Mouse (Mus musculus) liver, embryonic 15.5 days (tissue): ENCODE results near the gene D330020A13Rik. TPM values are rescaled to one million over a fixed set of nuclear protein-coding genes. Genes with fewer than 3 reads are reported as not detected.
"Not testable (repeated sequence)": the region's sequence is repeated elsewhere in the genome, so short reads cannot be mapped to it uniquely, and the experiment has no call there.

Experiments
- ATAC-seq: fragments of 200-750 bp; cut with Nextera tagmentation; 2 replicates; pipeline ENCODE4 v1.8.0; 2017; ENCODE audit warnings: moderate number of reproducible peaks, mild to moderate bottlenecking, moderate library complexity; ENCODE audit not compliant: insufficient read depth
- H3K27ac ChIP-seq: fragments of 300-500 bp; sonication (generic); replicated peaks from 2 replicates; pipeline ENCODE4 v1.5.1; 2015; ENCODE audit warnings: mild to moderate bottlenecking, inconsistent platforms
- H3K27me3 ChIP-seq: fragments of 300-500 bp; sonication (generic); 2 replicates; pipeline ENCODE4 v1.6.1; 2015; ENCODE audit warnings: mild to moderate bottlenecking, inconsistent platforms
- H3K36me3 ChIP-seq: fragments of 300-500 bp; sonication (generic); replicated peaks from 2 replicates; pipeline ENCODE4 v1.6.1; 2015; ENCODE audit warnings: moderate library complexity, mild to moderate bottlenecking, inconsistent platforms
- H3K4me1 ChIP-seq: fragments of 300-500 bp; sonication (generic); replicated peaks from 2 replicates; pipeline ENCODE4 v1.6.1; 2015; ENCODE audit warnings: inconsistent platforms
- H3K4me2 ChIP-seq: fragments of 300-500 bp; sonication (generic); 2 replicates; pipeline ENCODE4 v1.6.1; 2015; ENCODE audit warnings: moderate library complexity, mild to moderate bottlenecking, inconsistent platforms
- H3K4me3 ChIP-seq: fragments of 300-500 bp; sonication (generic); replicated peaks from 2 replicates; pipeline ENCODE4 v1.5.1; 2015; ENCODE audit warnings: mild to moderate bottlenecking, inconsistent platforms
- H3K9ac ChIP-seq: fragments of 300-500 bp; sonication (generic); 2 replicates; pipeline ENCODE4 v1.6.1; 2015; ENCODE audit warnings: moderate library complexity, mild to moderate bottlenecking, inconsistent platforms
- H3K9me3 ChIP-seq: fragments of 300-500 bp; sonication (generic); replicated peaks from 2 replicates; pipeline ENCODE4 v1.6.1; 2016; ENCODE audit warnings: inconsistent platforms
- WGBS: fragments of 180-500 bp; shearing (Covaris S2); methylation state at CpG from one replicate; pipeline ENCODE4 v1.1.7; 2015; ENCODE audit warnings: mixed read lengths; ENCODE audit not compliant: insufficient replicate concordance; 5-methylcytosine and 5-hydroxymethylcytosine counted together
- polyA plus RNA-seq: library from polyadenylated mRNA; unstranded; fragments of >200 nt; fragmentation: Nextera tagmentation; extraction: Ambion mirVana; gene quantifications from 2 replicates; pipeline ENCODE4 v1.2.1, GENCODE M21; 2015

D330020A13Rik gene
- polyA plus RNA-seq, 1 experiment from 2014 or later, result not detected

- no peak for ATAC-seq
- 62% methylated on average over 7 of the region's 7 CpGs for WGBS
- H3K27me3 ChIP-seq, result no peaks in the 10 kb centered on the region; the same call in none of the 2 replicates
- no peak overlapping the region for H3K4me2 ChIP-seq
- no peaks in the 10 kb centered on the region for H3K4me1 ChIP-seq
- H3K4me3 ChIP-seq, result no peak overlapping the region
- H3K27ac ChIP-seq, result no peak overlapping the region
- no peak overlapping the region for H3K9ac ChIP-seq
- H3K36me3 ChIP-seq, result no peaks in the 10 kb centered on the region
- no peaks in the 10 kb centered on the region for H3K9me3 ChIP-seq
Observed at GRCm38 (mm10) chr6:120263608-120264007, 30.6 kb upstream of the D330020A13Rik start.

DNA sequence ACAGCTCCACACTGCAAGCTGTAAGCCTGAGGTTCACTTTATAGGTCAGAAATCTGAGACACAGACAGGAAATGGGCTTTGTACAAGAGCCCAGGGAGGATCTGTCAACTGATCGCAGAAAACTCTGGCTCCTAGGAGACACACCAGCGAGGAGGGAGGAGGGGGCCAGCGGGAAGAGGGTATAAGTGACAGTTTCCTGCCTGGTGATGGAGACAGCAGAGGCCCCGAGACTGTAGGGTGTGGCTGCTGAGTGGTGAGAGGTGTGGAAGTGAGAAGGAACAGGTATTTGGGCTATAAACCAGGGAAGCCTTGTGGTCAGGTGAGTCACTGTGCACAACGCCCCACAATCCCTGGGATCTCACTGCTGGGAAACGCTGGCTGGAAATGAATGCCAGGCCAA, 30.0 kb upstream of the D330020A13Rik start:
- no peak for ATAC-seq
- H3K4me2 ChIP-seq, result no peak overlapping the region
- H3K4me3 ChIP-seq, result no peak overlapping the region
- no peak overlapping the region for H3K9ac ChIP-seq
- no peaks in the 10 kb centered on the region for H3K4me1 ChIP-seq
- H3K9me3 ChIP-seq, result no peaks in the 10 kb centered on the region
- H3K27me3 ChIP-seq, result no peaks in the 10 kb centered on the region; the same call in none of the 2 replicates
- no peak overlapping the region for H3K27ac ChIP-seq
- H3K36me3 ChIP-seq, result no peaks in the 10 kb centered on the region
- 26% methylated on average over 6 of the region's 6 CpGs for WGBS

DNA sequence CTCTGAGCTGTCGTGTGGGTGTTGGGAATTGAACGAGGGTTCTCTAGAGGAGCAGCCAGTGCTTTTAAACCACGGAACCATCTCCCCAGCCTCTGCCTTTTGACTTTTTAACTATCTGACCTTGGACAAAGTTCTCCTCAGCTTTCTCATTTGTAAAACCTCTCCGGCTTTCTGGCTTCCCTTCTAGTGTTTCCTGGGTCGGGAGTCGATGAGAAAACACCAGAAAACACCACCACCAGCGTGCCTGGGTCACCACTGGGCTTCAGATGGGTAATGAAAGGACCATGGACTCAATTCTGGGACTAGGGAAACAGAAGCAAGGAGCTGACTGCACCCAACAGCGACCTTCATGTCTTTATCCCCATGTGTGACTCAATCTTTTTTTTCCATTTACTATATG, 20.0 kb upstream of the D330020A13Rik start:
- Histone ChIP-seq H3K9me3 (no peaks in the 10 kb centered on the region), H3K27ac (no peak overlapping the region), H3K4me2 (no peak overlapping the region), H3K9ac (no peak overlapping the region), H3K4me1 (no peaks in the 10 kb centered on the region), H3K36me3 (no peaks in the 10 kb centered on the region), H3K27me3 (peaks cover 4% of the 10 kb centered on the region; the same call in 1 of the 2 replicates), H3K4me3 (no peak overlapping the region)
- 50% methylated on average over 8 of the region's 8 CpGs for WGBS
- ATAC-seq, result no peak

GRCm38 (mm10) chr6:120274887-120275286, 19.3 kb upstream of the D330020A13Rik start:
- WGBS, result 52% methylated on average over 4 of the region's 4 CpGs
- Histone ChIP-seq H3K9me3 (no peaks in the 10 kb centered on the region), H3K4me3 (no peak overlapping the region), H3K9ac (no peak overlapping the region), H3K27me3 (peaks cover 4% of the 10 kb centered on the region; the same call in 1 of the 2 replicates), H3K4me2 (no peak overlapping the region), H3K4me1 (no peaks in the 10 kb centered on the region), H3K27ac (no peak overlapping the region), H3K36me3 (no peaks in the 10 kb centered on the region)
- ATAC-seq, result no peak

DNA sequence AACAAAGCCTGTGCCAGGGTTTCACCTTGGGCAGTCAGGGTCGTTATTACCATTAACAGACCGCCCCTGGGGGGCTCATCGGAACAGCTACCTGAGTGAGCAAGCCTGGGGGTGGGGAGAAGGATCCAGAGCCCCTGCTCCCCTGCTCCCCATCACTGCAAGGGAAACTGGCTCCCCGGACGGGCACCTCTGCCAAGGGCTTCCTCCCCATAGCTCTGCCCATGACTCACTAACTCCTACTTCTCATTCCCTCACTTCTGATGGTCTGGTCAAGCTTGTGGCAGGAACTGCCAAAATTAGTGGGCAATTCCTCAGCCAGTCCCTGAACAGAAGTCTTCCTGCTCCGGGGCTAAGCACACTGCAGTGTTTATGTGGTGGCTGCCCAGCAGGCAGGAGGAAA, 18.9 kb upstream of the D330020A13Rik start:
- peaks cover 4% of the 10 kb centered on the region; the same call in 1 of the 2 replicates for H3K27me3 ChIP-seq
- no peaks in the 10 kb centered on the region for H3K4me1 ChIP-seq
- whole genome bisulfite sequencing, result 34% methylated on average over 6 of the region's 6 CpGs
- ATAC-seq, result no peak
- no peaks in the 10 kb centered on the region for H3K36me3 ChIP-seq
- H3K27ac ChIP-seq, result no peak overlapping the region
- H3K9ac ChIP-seq, result no peak overlapping the region
- H3K4me2 ChIP-seq, result no peak overlapping the region
- H3K4me3 ChIP-seq, result no peak overlapping the region
- H3K9me3 ChIP-seq, result no peaks in the 10 kb centered on the region

- peaks cover 4% of the 10 kb centered on the region; the same call in 1 of the 2 replicates for H3K27me3 ChIP-seq
- no peaks in the 10 kb centered on the region for H3K9me3 ChIP-seq
- no peak for ATAC-seq
- H3K9ac ChIP-seq, result no peak overlapping the region
- no peak overlapping the region for H3K27ac ChIP-seq
- H3K4me2 ChIP-seq, result no peak overlapping the region
- 45% methylated on average over 7 of the region's 7 CpGs for WGBS
- H3K4me1 ChIP-seq, result no peaks in the 10 kb centered on the region
- no peak overlapping the region for H3K4me3 ChIP-seq
- no peaks in the 10 kb centered on the region for H3K36me3 ChIP-seq
Observed at GRCm38 (mm10) chr6:120276874-120277449, 17.2 kb upstream of the D330020A13Rik start.

DNA sequence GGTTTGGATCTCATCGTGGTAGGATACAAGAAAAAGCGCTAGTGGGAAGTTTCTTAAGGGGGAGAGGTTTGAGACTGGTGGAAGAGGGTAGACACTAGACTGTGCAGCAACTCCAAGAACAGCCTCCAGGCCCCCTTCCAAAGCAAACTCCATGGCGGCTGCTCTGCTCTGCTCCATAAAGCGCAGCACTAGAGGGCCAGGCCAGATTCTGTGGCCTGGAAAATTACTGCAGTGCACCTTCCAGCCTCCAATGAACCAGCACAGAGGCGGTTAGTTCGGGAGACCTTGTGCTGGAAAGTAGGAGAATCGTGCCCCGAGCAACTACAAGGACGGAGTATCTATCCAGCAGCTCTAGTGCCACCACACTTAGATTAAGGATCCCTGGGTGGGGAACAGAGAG, 6.9 kb upstream of the D330020A13Rik start:
- 73% methylated on average over 9 of the region's 9 CpGs for WGBS
- Histone ChIP-seq H3K27ac (no peak overlapping the region), H3K4me1 (no peaks in the 10 kb centered on the region), H3K4me3 (no peak overlapping the region), H3K9ac (no peak overlapping the region), H3K4me2 (no peak overlapping the region), H3K9me3 (no peaks in the 10 kb centered on the region), H3K27me3 (peaks cover 46% of the 10 kb centered on the region), H3K36me3 (no peaks in the 10 kb centered on the region)
- no peak for ATAC-seq

- WGBS, result 23% methylated on average over 7 of the region's 7 CpGs
- Histone ChIP-seq H3K4me3 (no peak overlapping the region), H3K27me3 (peaks cover 54% of the 10 kb centered on the region), H3K9ac (no peak overlapping the region), H3K36me3 (no peaks in the 10 kb centered on the region), H3K4me2 (no peak overlapping the region), H3K9me3 (no peaks in the 10 kb centered on the region), H3K4me1 (no peaks in the 10 kb centered on the region), H3K27ac (no peak overlapping the region)
- ATAC-seq, result no peak
Observed at GRCm38 (mm10) chr6:120288541-120288940, 5.6 kb upstream of the D330020A13Rik start.

GRCm38 (mm10) chr6:120289430-120289829, 4.7 kb upstream of the D330020A13Rik start:
- H3K27me3 ChIP-seq, result peaks cover 63% of the 10 kb centered on the region
- no peaks in the 10 kb centered on the region for H3K36me3 ChIP-seq
- no peak overlapping the region for H3K9ac ChIP-seq
- WGBS, result 54% methylated on average over 4 of the region's 4 CpGs
- H3K4me3 ChIP-seq, result no peak overlapping the region
- no peak overlapping the region for H3K27ac ChIP-seq
- H3K4me2 ChIP-seq, result no peak overlapping the region
- ATAC-seq, result no peak
- peaks cover 6% of the 10 kb centered on the region for H3K4me1 ChIP-seq
- H3K9me3 ChIP-seq, result no peaks in the 10 kb centered on the region

DNA sequence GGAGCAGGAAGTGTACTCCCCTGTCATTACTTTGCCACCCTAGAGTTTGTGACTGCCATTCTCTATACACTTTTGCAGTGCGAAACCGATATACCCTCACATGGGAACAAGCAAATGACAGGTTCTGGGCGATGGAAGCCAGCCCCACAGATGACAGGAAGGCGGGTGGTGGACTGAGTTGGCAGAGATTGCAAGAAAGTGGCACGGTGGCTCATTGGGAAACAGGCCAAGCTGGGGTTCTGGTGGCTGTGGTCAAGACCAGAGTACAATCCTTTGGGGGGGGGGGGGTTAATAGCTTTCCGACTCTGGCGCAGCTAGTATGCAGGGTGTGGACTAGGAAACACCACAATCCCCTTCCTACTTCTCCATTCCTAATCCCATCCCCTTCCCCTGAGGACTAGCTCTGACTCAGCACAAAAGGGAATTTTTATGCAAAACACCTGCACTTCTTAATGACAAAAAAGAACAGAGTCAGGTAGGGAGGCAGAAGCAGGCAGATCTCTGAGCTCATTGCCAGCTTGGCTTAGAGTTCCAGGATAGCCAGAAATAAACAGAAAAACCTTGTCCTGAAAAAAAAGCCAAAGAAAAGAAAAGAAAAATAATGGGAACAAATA, 2.7 kb upstream of the D330020A13Rik start:
- H3K36me3 ChIP-seq, result no peaks in the 10 kb centered on the region
- H3K4me1 ChIP-seq, result peaks cover 11% of the 10 kb centered on the region
- no peak overlapping the region for H3K4me2 ChIP-seq
- no peak overlapping the region for H3K27ac ChIP-seq
- ATAC-seq, result no peak
- no peak overlapping the region for H3K4me3 ChIP-seq
- no peak overlapping the region for H3K9ac ChIP-seq
- 60% methylated on average over 7 of the region's 7 CpGs for WGBS
- H3K27me3 ChIP-seq, result peaks cover 83% of the 10 kb centered on the region
- H3K9me3 ChIP-seq, result no peaks in the 10 kb centered on the region

- Histone ChIP-seq H3K4me1 (peaks cover 11% of the 10 kb centered on the region), H3K9me3 (no peaks in the 10 kb centered on the region), H3K4me3 (peak overlapping the region; percentile 52), H3K27me3 (peaks cover 75% of the 10 kb centered on the region), H3K36me3 (no peaks in the 10 kb centered on the region), H3K27ac (no peak overlapping the region), H3K9ac (no peak overlapping the region), H3K4me2 (peak overlapping the region; percentile 76)
- no peak; the same call in 1 of the 2 replicates for ATAC-seq
- 3% methylated on average over 16 of the region's 16 CpGs for WGBS
Observed at GRCm38 (mm10) chr6:120294785-120295133, 595 bp downstream of the D330020A13Rik start.

DNA sequence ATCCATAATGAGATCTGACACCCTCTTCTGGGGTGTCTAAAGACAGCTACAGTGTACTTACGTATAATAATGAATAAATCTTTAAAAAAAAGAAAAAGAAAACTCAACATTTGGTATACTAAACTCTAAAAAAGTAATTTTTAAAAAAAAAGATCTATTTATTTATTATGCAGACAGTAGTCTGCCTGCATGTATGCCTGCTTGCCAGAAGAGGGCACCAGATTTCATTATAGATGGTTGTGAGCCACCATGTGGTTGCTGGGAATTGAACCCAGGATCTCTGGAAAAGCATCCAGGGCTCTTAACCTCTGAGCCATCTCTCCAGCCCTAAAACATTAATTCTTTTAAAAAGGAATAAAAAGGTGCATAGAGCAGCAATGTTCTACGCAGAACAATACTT, 2.4 kb downstream of the D330020A13Rik start:
- peaks cover 71% of the 10 kb centered on the region for H3K27me3 ChIP-seq
- H3K4me1 ChIP-seq, result peaks cover 11% of the 10 kb centered on the region
- not testable (repeated sequence) for H3K4me2 ChIP-seq, H3K9ac ChIP-seq, H3K27ac ChIP-seq, H3K4me3 ChIP-seq, ATAC-seq, H3K36me3 ChIP-seq, H3K9me3 ChIP-seq
- 77% methylated on average over 2 of the region's 2 CpGs for WGBS
